Mouse (Mus musculus) bone marrow macrophage, adult 2 months (primary cell): ENCODE measurements around the gene Lrrc25.

Experiments used
- CTCF ChIP-seq: IDR thresholded peaks from 2 replicates; pipeline ENCODE4 v1.5.1; 2012; ENCODE audit warnings: low read depth, mild to moderate bottlenecking, low read length, moderate library complexity
- POLR2A ChIP-seq: IDR thresholded peaks from 2 replicates; pipeline ENCODE4 v1.6.1; 2012; ENCODE audit warnings: mild to moderate bottlenecking, low read depth, low read length, borderline replicate concordance

DNA sequence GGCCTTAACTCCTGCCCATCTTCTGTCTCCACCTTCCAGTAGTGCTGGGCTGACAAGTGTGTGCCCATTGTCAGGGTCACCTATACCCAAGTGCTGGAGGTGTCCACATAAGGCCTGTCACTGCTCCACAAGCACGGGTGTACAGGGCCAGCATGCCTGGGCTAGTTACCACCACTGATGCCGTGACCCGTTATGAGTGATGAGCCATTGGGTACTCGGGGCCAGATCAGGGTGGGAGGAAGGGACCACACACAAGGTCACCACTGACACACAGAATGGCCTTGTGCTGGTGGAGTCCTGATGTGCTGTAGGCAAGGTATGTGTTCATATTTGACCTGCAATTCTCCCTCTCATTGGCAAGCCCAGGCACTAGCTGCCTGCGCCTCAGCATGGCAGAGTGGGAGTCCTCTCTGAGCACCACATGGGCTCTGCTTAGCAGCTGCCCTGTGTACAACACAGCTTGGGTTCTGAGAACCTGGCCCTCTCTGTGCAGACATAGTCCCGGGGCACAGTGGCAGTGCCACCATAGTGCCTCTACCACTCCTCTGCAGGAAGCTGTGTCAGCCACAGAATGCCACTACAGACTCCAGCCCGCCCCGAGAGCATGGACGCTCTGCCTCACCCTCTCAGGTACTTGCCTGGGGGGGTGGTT is 31.2 kb upstream of the Lrrc25 start:
- TF ChIP-seq POLR2A, result no peak
- TF ChIP-seq CTCF, result no peak
